Mouse (Mus musculus): ENCODE data around the gene Ano6. TPM values are rescaled to one million over a fixed set of nuclear protein-coding genes. Genes with fewer than 3 reads are reported as not detected.

Ano6 gene
- polyA plus RNA-seq, 1 experiment from 2014 or later: 66.2 TPM

DNA sequence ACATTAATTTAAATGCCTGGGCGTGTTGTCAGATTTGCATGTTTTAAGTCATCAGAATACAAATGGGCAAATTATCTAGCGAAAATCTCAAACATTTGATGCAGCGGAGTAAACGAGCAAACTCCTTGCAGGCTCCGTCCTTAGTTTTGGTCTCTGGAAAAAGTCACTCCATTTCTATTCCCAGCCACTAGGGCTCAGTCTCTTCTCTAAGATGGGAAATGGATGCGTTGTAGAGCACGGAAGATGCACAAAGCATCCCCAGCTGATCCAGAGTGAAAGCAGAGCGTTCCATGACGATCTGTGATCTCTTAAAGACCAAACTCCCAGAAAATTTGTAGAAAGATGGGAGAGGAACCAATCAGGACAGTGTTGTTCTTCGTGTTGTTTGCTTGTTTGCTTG is 230.9 kb downstream of the Ano6 start:
- Histone ChIP-seq H3K4me2 (ENCODE audit: low read length) (no peak overlapping the region), H3K27ac (ENCODE audit: low read depth) (no peak overlapping the region), H3K36me3 (ENCODE audit: control insufficient read depth, insufficient read depth, low read length) (no peaks in the 10 kb centered on the region), H3K9me3 (ENCODE audit: control insufficient read depth, low read length) (peaks cover 6% of the 10 kb centered on the region), H3K27me3 (replicated peaks; ENCODE audit: control insufficient read depth, insufficient read depth, low read length) (no peaks in the 10 kb centered on the region), H3K9ac (ENCODE audit: low read length) (no peak overlapping the region), H3K4me3 (ENCODE audit: low read depth, low read length) (no peak overlapping the region), H3K4me1 (replicated peaks; ENCODE audit: control insufficient read depth, insufficient read depth, low read length) (no peaks in the 10 kb centered on the region)
- no peak for DNase-seq (ENCODE audit: low spot score)
- ATAC-seq (replicated peaks; ENCODE audit: low FRiP score, low TSS enrichment, low read depth): no peak
- 62% methylated on average over 10 of the region's 10 CpGs for WGBS

Small RNA genes within 50 kb of the gene (microRNA-seq; reads per million reads assigned to microRNA genes)
- not detected for gene Gm25070

Other genes with a start within 250 kb of the Ano6 start
- not detected in 2 replicates for gene Dbx2, start 134.9 kb upstream of the Ano6 start, polyA plus RNA-seq (2014; fragmentation: Nextera tagmentation; extraction: Ambion mirVana)